Comparison of ENCODE assay signal across 8 mouse cellular contexts in the genomic region with DNA sequence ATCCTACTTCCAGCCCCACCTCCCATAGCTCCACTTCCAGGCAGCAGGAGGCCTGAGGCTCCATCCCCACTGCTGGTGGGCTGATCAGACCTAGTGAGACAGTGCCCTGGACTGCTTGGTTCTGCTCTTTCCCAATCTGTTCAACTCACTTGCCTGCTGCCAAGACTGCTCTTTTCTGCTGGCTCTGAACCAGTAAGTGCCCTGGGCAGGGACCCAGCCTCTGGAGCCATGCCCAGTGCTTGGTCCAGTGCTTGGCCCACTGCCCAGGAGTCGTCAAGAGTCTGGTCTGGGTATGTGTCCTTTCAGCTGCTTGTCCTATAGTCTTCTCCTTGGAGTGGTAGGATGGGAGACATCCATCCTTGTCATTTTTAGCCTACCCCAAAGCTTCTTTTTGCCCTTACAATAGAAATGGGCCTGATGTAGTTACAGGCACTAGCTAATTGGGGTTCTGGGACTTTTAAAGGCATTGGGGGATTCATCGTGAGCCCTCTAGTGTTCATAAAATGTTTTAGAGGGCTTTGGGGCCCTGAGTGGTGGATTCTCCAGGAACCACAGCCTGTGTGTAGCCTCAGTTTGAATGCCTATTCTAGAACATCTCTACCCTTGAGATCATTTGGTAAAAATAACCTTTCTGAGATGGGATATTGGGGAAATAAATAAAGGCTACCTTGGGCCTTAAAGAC.
DNase-seq lines count a peak whose midpoint lies in the region; ATAC-seq lines count a peak whose summit lies in the region.

No protein-coding gene starts in this region.

- DNase-seq in NIH3T3 (ENCODE audit: low read depth): peak; percentile 88
- DNase-seq in cerebellum, adult 18-20 months: peak; percentile 95 to 99
- peak; percentile 78 to 84 for DNase-seq in frontal cortex, postnatal 25 days (ENCODE audit: low spot score in 2 of 2)
- DNase-seq in layer of hippocampus, postnatal 36 days: peak; percentile 86 to 88
- peak; percentile 93 to 95 for DNase-seq in lung, postnatal 4 days
- DNase-seq in T-cell, adult 2 months (ENCODE audit: low spot score): no peak

- no peaks in the 10 kb centered on the region for H3K9me3 ChIP-seq in hindbrain, embryonic 15.5 days
- H3K9me3 ChIP-seq in stomach, embryonic 16.5 days (replicated peaks; ENCODE audit: control insufficient read depth, low read length): no peaks in the 10 kb centered on the region

- no peak overlapping the region; the same call in none of the 2 replicates for H3K27ac ChIP-seq in hindbrain, embryonic 15.5 days (replicated peaks)
- peak overlapping the region; percentile 48; the same call in 1 of the 2 replicates for H3K27ac ChIP-seq in stomach, embryonic 16.5 days (ENCODE audit: low read length)

- ATAC-seq in hindbrain, embryonic 15.5 days (ENCODE audit: low FRiP score, low read depth): peak; percentile 92
- ATAC-seq in stomach, embryonic 16.5 days (ENCODE audit: insufficient read depth, low FRiP score): peak; percentile 84

- no peak overlapping the region for H3K4me2 ChIP-seq in hindbrain, embryonic 15.5 days
- H3K4me2 ChIP-seq in stomach, embryonic 16.5 days (ENCODE audit: low read depth, low read length): no peak overlapping the region

- no peaks in the 10 kb centered on the region for H3K36me3 ChIP-seq in hindbrain, embryonic 15.5 days
- no peaks in the 10 kb centered on the region for H3K36me3 ChIP-seq in stomach, embryonic 16.5 days (ENCODE audit: control insufficient read depth, insufficient read depth, low read length)

- no peaks in the 10 kb centered on the region for H3K27me3 ChIP-seq in hindbrain, embryonic 15.5 days
- no peaks in the 10 kb centered on the region for H3K27me3 ChIP-seq in stomach, embryonic 16.5 days (ENCODE audit: control insufficient read depth, insufficient read depth, low read length)

- no peak overlapping the region for H3K4me3 ChIP-seq in hindbrain, embryonic 15.5 days
- no peak overlapping the region for H3K4me3 ChIP-seq in stomach, embryonic 16.5 days (replicated peaks; ENCODE audit: low read length)

- 42% methylated on average over 2 of the region's 2 CpGs for WGBS in hindbrain, embryonic 15.5 days
- WGBS in stomach, embryonic 16.5 days: 56% methylated on average over 2 of the region's 2 CpGs

- H3K4me1 ChIP-seq in hindbrain, embryonic 15.5 days (replicated peaks): peaks cover 20% of the 10 kb centered on the region
- peaks cover 20% of the 10 kb centered on the region for H3K4me1 ChIP-seq in stomach, embryonic 16.5 days (ENCODE audit: control insufficient read depth, insufficient read depth, low read length)

- no peak overlapping the region for H3K9ac ChIP-seq in hindbrain, embryonic 15.5 days
- H3K9ac ChIP-seq in stomach, embryonic 16.5 days (ENCODE audit: low read length): no peak overlapping the region
